Mouse (Mus musculus) kidney, adult 2 months (tissue): ENCODE results near the gene Zfp563. TPM values are rescaled to one million over a fixed set of nuclear protein-coding genes. Genes with fewer than 3 reads are reported as not detected.
A peak's percentile ranks its signal among the peaks of the same experiment; 100 is the strongest.

Source experiments
- DNase-seq: peaks from one replicate; pipeline ENCODE4 v3.0.0; 2021
- H3K27ac ChIP-seq: fragments of 200-500 bp; 2 replicates; pipeline ENCODE4 v1.5.1; 2012; ENCODE audit warnings: low read depth, low read length, control low read depth, inconsistent platforms; ENCODE audit not compliant: insufficient read depth
- H3K27me3 ChIP-seq: fragments of 200-500 bp; replicated peaks from 2 replicates; pipeline ENCODE4 v1.6.1; 2012; ENCODE audit warnings: mild to moderate bottlenecking, moderate library complexity, low read length, inconsistent platforms; ENCODE audit not compliant: control insufficient read depth, insufficient read depth
- H3K36me3 ChIP-seq: fragments of 200-500 bp; 2 replicates; pipeline ENCODE4 v1.6.1; 2012; ENCODE audit warnings: mild to moderate bottlenecking, moderate library complexity, low read length, inconsistent platforms; ENCODE audit not compliant: control insufficient read depth, insufficient read depth
- H3K4me1 ChIP-seq: fragments of 200-500 bp; 2 replicates; pipeline ENCODE4 v1.6.1; 2011; ENCODE audit warnings: low read length; ENCODE audit not compliant: control insufficient read depth, insufficient read depth
- H3K4me3 ChIP-seq: fragments of 200-500 bp; 2 replicates; pipeline ENCODE4 v1.5.1; 2011; ENCODE audit warnings: mild to moderate bottlenecking, low read depth, low read length, control low read depth; ENCODE audit not compliant: insufficient read depth
- CTCF ChIP-seq: fragments of 200-500 bp; conservative IDR thresholded peaks from 2 replicates; pipeline ENCODE4 v1.5.1; 2011; ENCODE audit warnings: low read depth, mild to moderate bottlenecking, control low read depth, low read length, moderate library complexity, mixed read lengths; ENCODE audit not compliant: insufficient read depth, insufficient read length
- POLR2A ChIP-seq: fragments of 200-500 bp; IDR thresholded peaks from one replicate; pipeline ENCODE4 v1.6.1; 2011; ENCODE audit warnings: low read depth, low read length, control low read depth
- WGBS: fragments of 180-500 bp; shearing (Covaris S2); methylation state at CpG from one replicate; pipeline ENCODE4 v1.1.7; 2018; 5-methylcytosine and 5-hydroxymethylcytosine counted together
- polyA plus RNA-seq: library from polyadenylated mRNA; depleted of rRNA; stranded (reverse); fragments of >200 nt; gene quantifications from 2 replicates; pipeline ENCODE4 v1.2.3, GENCODE M21; 2012; rRNA removed

Zfp563 gene
- polyA plus RNA-seq = 2.2 and 2.8 TPM in 2 replicates

GRCm38 (mm10) chr17:33089220-33089949, at the start of gene Zfp563:
TSS of gene Zfp563 (plus strand) at chr17:33089310.
- Histone ChIP-seq H3K4me3 (peak within 1 kb of the TSS; percentile 84), H3K27ac (peak within 1 kb of the TSS; percentile 95), H3K4me1 (peaks cover 7% of the 10 kb centered on the region), H3K36me3 (no peaks in the 10 kb centered on the region), H3K27me3 (no peaks in the 10 kb centered on the region)
- peak; percentile 98 for DNase-seq
- 3% methylated on average over 34 of the region's 34 CpGs for WGBS
- TF ChIP-seq POLR2A (no peak), CTCF (peak; percentile 19; the same call in 1 of the 2 replicates)

- Histone ChIP-seq H3K27me3 (no peaks in the 10 kb centered on the region), H3K36me3 (no peaks in the 10 kb centered on the region), H3K4me1 (no peaks in the 10 kb centered on the region), H3K4me3 (no peak overlapping the region), H3K27ac (no peak overlapping the region)
- WGBS = 3% methylated on average over 1 of the region's 1 CpGs
- DNase-seq = no peak
- TF ChIP-seq CTCF = no peak
Observed at GRCm38 (mm10) chr17:33058791-33059190, 30.3 kb upstream of the Zfp563 start.

GRCm38 (mm10) chr17:33063001-33063400, 26.1 kb upstream of the Zfp563 start:
- no peak for DNase-seq
- H3K36me3 ChIP-seq = no peaks in the 10 kb centered on the region
- no peak for TF ChIP-seq CTCF
- TF ChIP-seq POLR2A = no peak
- H3K4me1 ChIP-seq = no peaks in the 10 kb centered on the region
- no peak overlapping the region for H3K27ac ChIP-seq
- 0% methylated on average over 1 of the region's 1 CpGs for WGBS
- no peaks in the 10 kb centered on the region for H3K27me3 ChIP-seq
- H3K4me3 ChIP-seq = no peak overlapping the region

- 50% methylated on average over 1 of the region's 1 CpGs for WGBS
- no peaks in the 10 kb centered on the region for H3K4me1 ChIP-seq
- no peak within 1 kb of the TSS for H3K4me3 ChIP-seq
- no peaks in the 10 kb centered on the region; the same call in 1 of the 2 replicates for H3K27me3 ChIP-seq
- H3K36me3 ChIP-seq = no peaks in the 10 kb centered on the region
- no peak for TF ChIP-seq POLR2A
- TF ChIP-seq CTCF = no peak
- no peak for DNase-seq
- H3K27ac ChIP-seq = no peak within 1 kb of the TSS
Observed at GRCm38 (mm10) chr17:33067958-33068357, 21.2 kb upstream of the Zfp563 start, which contains the start of gene 4921501E09Rik. TSS of gene 4921501E09Rik (minus strand) at chr17:33068058.

- Histone ChIP-seq H3K27me3 (no peaks in the 10 kb centered on the region), H3K27ac (no peak overlapping the region), H3K4me1 (peaks cover 7% of the 10 kb centered on the region), H3K36me3 (no peaks in the 10 kb centered on the region), H3K4me3 (no peak overlapping the region)
- WGBS = 76% methylated on average over 1 of the region's 1 CpGs
- TF ChIP-seq POLR2A (no peak), CTCF (no peak)
- DNase-seq = peak; percentile 3
Observed at GRCm38 (mm10) chr17:33091630-33092029, 2.5 kb downstream of the Zfp563 start.

GRCm38 (mm10) chr17:33092391-33093193, 3.5 kb downstream of the Zfp563 start:
- DNase-seq = peak; percentile 93
- Histone ChIP-seq H3K4me3 (peak overlapping the region; percentile 74), H3K27ac (peak overlapping the region; percentile 62), H3K4me1 (peaks cover 7% of the 10 kb centered on the region), H3K27me3 (no peaks in the 10 kb centered on the region), H3K36me3 (no peaks in the 10 kb centered on the region)
- 2% methylated on average over 31 of the region's 31 CpGs for whole genome bisulfite sequencing
- TF ChIP-seq CTCF (no peak), POLR2A (no peak)

GRCm38 (mm10) chr17:33097396-33097795, 8.3 kb downstream of the Zfp563 start:
- peaks cover 7% of the 10 kb centered on the region for H3K4me1 ChIP-seq
- no peaks in the 10 kb centered on the region for H3K36me3 ChIP-seq
- no peak overlapping the region for H3K27ac ChIP-seq
- no peak overlapping the region for H3K4me3 ChIP-seq
- TF ChIP-seq CTCF = no peak
- TF ChIP-seq POLR2A = no peak
- no peak for DNase-seq
- WGBS = 97% methylated on average over 2 of the region's 2 CpGs
- no peaks in the 10 kb centered on the region for H3K27me3 ChIP-seq
